Mouse (Mus musculus): ENCODE results near the gene Smurf1.

DNA sequence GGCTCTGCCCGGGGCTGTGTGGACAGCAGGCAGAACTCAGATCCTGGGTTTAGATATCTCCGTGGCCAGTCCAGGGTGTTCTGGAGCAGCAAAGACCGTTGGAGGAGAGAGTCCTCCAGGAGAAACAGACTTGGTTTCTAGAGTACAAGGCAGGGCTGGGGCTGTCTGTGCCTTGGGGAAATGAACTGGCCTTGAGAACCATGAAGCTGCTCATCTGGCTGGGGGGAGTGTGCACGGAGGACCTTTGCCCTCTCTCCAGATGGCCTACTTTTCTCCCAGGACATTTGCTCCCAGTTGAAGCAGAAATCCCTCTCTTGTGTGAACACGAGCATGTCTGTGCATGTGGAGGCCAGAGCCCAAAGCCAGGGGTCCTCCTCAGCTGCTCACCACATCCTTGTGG lies 93.3 kb downstream of the Smurf1 start:
- TF ChIP-seq CTCF (IDR thresholded peaks at IDR 0.05; ENCODE audit: control insufficient read depth, insufficient read depth, low read length) (no peak), POLR2A (IDR thresholded peaks at IDR 0.05; ENCODE audit: borderline replicate concordance, control insufficient read depth, low read depth, low read length) (no peak)
